Comparison of ENCODE assay signal across 8 mouse cellular contexts in genomic region chr3:87907906-87908305, GRCm38 (mm10). TPM values are rescaled to one million over a fixed set of nuclear protein-coding genes. Genes with fewer than 3 reads are reported as not detected.
DNase-seq lines count a peak whose midpoint lies in the region; ATAC-seq lines count a peak whose summit lies in the region.

No protein-coding gene starts in this region.

- no peaks in the 10 kb centered on the region for H3K9me3 ChIP-seq in neural tube, embryonic 11.5 days (ENCODE audit: control insufficient read depth, low read length)
- H3K9me3 ChIP-seq in forebrain, embryonic 15.5 days, result no peaks in the 10 kb centered on the region
- H3K9me3 ChIP-seq in limb, embryonic 10.5 days (replicated peaks), result no peaks in the 10 kb centered on the region
- no peaks in the 10 kb centered on the region for H3K9me3 ChIP-seq in stomach, embryonic 14.5 days (ENCODE audit: control insufficient read depth, low read depth, low read length)

- H3K4me2 ChIP-seq in neural tube, embryonic 11.5 days (ENCODE audit: low read depth), result peak overlapping the region; percentile 89
- H3K4me2 ChIP-seq in forebrain, embryonic 15.5 days (replicated peaks), result peak overlapping the region; percentile 89
- peak overlapping the region; percentile 92 for H3K4me2 ChIP-seq in stomach, embryonic 14.5 days (replicated peaks; ENCODE audit: low read depth, low read length)

- H3K27me3 ChIP-seq in neural tube, embryonic 11.5 days (ENCODE audit: control insufficient read depth, insufficient read depth, low read length), result no peaks in the 10 kb centered on the region
- no peaks in the 10 kb centered on the region for H3K27me3 ChIP-seq in forebrain, embryonic 15.5 days
- no peaks in the 10 kb centered on the region for H3K27me3 ChIP-seq in limb, embryonic 10.5 days (ENCODE audit: low read depth, poor library complexity, severe bottlenecking)
- no peaks in the 10 kb centered on the region for H3K27me3 ChIP-seq in stomach, embryonic 14.5 days (ENCODE audit: control insufficient read depth, insufficient read depth, low read length)

- H3K4me1 ChIP-seq in neural tube, embryonic 11.5 days (ENCODE audit: control insufficient read depth, insufficient read depth, low read length), result peaks cover 20% of the 10 kb centered on the region
- H3K4me1 ChIP-seq in forebrain, embryonic 15.5 days, result peaks cover 42% of the 10 kb centered on the region
- peaks cover 50% of the 10 kb centered on the region for H3K4me1 ChIP-seq in limb, embryonic 10.5 days
- H3K4me1 ChIP-seq in stomach, embryonic 14.5 days (ENCODE audit: control insufficient read depth, insufficient read depth, low read length), result peaks cover 34% of the 10 kb centered on the region

- 4% methylated on average over 1 of the region's 1 CpGs for WGBS in neural tube, embryonic 11.5 days
- 10% methylated on average over 1 of the region's 1 CpGs for WGBS in forebrain, embryonic 15.5 days
- 0% methylated on average over 1 of the region's 1 CpGs for WGBS in limb, embryonic 10.5 days
- WGBS in stomach, embryonic 14.5 days, result 0% methylated on average over 1 of the region's 1 CpGs

- no peak overlapping the region for H3K27ac ChIP-seq in neural tube, embryonic 11.5 days (ENCODE audit: low read depth, low read length)
- H3K27ac ChIP-seq in forebrain, embryonic 15.5 days (replicated peaks), result peak overlapping the region; percentile 97; the same call in 1 of the 2 replicates
- H3K27ac ChIP-seq in limb, embryonic 10.5 days, result peak overlapping the region; percentile 98
- H3K27ac ChIP-seq in stomach, embryonic 14.5 days (ENCODE audit: low read length), result peak overlapping the region; percentile 97

- H3K9ac ChIP-seq in neural tube, embryonic 11.5 days (ENCODE audit: low read length), result peak overlapping the region; percentile 97
- peak overlapping the region; percentile 96 for H3K9ac ChIP-seq in forebrain, embryonic 15.5 days (replicated peaks)
- peak overlapping the region; percentile 99 for H3K9ac ChIP-seq in stomach, embryonic 14.5 days (replicated peaks; ENCODE audit: low read depth, low read length)

- H3K4me3 ChIP-seq in neural tube, embryonic 11.5 days (ENCODE audit: low read depth, low read length), result peak overlapping the region; percentile 98
- peak overlapping the region; percentile 99 for H3K4me3 ChIP-seq in forebrain, embryonic 15.5 days
- peak overlapping the region; percentile 94 for H3K4me3 ChIP-seq in limb, embryonic 10.5 days
- peak overlapping the region; percentile 99 for H3K4me3 ChIP-seq in stomach, embryonic 14.5 days (ENCODE audit: low read depth, low read length)

- H3K36me3 ChIP-seq in neural tube, embryonic 11.5 days (ENCODE audit: control insufficient read depth, insufficient read depth, low read length), result no peaks in the 10 kb centered on the region
- H3K36me3 ChIP-seq in forebrain, embryonic 15.5 days, result no peaks in the 10 kb centered on the region
- peaks cover 15% of the 10 kb centered on the region for H3K36me3 ChIP-seq in limb, embryonic 10.5 days
- no peaks in the 10 kb centered on the region; the same call in 1 of the 2 replicates for H3K36me3 ChIP-seq in stomach, embryonic 14.5 days (ENCODE audit: control insufficient read depth, insufficient read depth, low read length)

- no peak for ATAC-seq in neural tube, embryonic 11.5 days (ENCODE audit: insufficient read depth, low FRiP score, low TSS enrichment)
- no peak for ATAC-seq in forebrain, embryonic 15.5 days (replicated peaks)
- ATAC-seq in stomach, embryonic 14.5 days (ENCODE audit: insufficient number of reproducible peaks, insufficient read depth, low FRiP score, low read depth), result no peak

- DNase-seq in neural tube, embryonic 11.5 days (ENCODE audit: low spot score), result no peak
- DNase-seq in neural tube, embryonic 10.5 days (ENCODE audit: extremely low spot score, low spot score), result no peak
- DNase-seq in limb, embryonic 10.5 days (ENCODE audit: low spot score), result no peak
- DNase-seq in adrenal gland, postnatal 10 days, result no peak
- no peak for DNase-seq in thymus, postnatal 0 days (ENCODE audit: low spot score)
- DNase-seq in left cerebral cortex, adult 8-10 months (ENCODE audit: low spot score in 2 of 2), result no peak

RNA-seq across cellular contexts. Expression of gene Hdgf, which starts 1.8 kb away (rescaled TPM):
- 256 and 261 TPM in 2 replicates for polyA plus RNA-seq in neural tube, embryonic 11.5 days (2014; fragmentation: Nextera tagmentation; extraction: Ambion mirVana)
- 226 and 235 TPM in 2 replicates for polyA plus RNA-seq in forebrain, embryonic 15.5 days (2015; fragmentation: Nextera tagmentation; extraction: Ambion mirVana)
- 272 and 313 TPM in 2 replicates for polyA plus RNA-seq in limb, embryonic 10.5 days (2016; fragmentation: Nextera tagmentation; extraction: Ambion mirVana)
- polyA plus RNA-seq in stomach, embryonic 14.5 days (2014; fragmentation: Nextera tagmentation; extraction: Ambion mirVana), result 119 and 135 TPM in 2 replicates
- total RNA-seq in adrenal gland, postnatal 10 days (2021), result 100 to 1,000 TPM; 161 to 162 TPM
- 223 and 234 TPM in 2 replicates for polyA plus RNA-seq in thymus, postnatal 0 days (2015; fragmentation: Nextera tagmentation; extraction: Ambion mirVana)
- total RNA-seq in left cerebral cortex, adult 8-10 months (2022), result 100 to 1,000 TPM; 144 to 158 (median 146) TPM

RNA-seq across cellular contexts. Expression of gene Mrpl24, which starts 11.4 kb away (rescaled TPM):
- 76.1 and 79.2 TPM in 2 replicates for polyA plus RNA-seq in neural tube, embryonic 11.5 days (2014; fragmentation: Nextera tagmentation; extraction: Ambion mirVana)
- polyA plus RNA-seq in forebrain, embryonic 15.5 days (2015; fragmentation: Nextera tagmentation; extraction: Ambion mirVana), result 62.7 and 68.2 TPM in 2 replicates
- 75.0 and 81.3 TPM in 2 replicates for polyA plus RNA-seq in limb, embryonic 10.5 days (2016; fragmentation: Nextera tagmentation; extraction: Ambion mirVana)
- 73.5 and 75.5 TPM in 2 replicates for polyA plus RNA-seq in stomach, embryonic 14.5 days (2014; fragmentation: Nextera tagmentation; extraction: Ambion mirVana)
- 100 to 1,000 TPM; 104 to 123 TPM for total RNA-seq in adrenal gland, postnatal 10 days (2021)
- polyA plus RNA-seq in thymus, postnatal 0 days (2015; fragmentation: Nextera tagmentation; extraction: Ambion mirVana), result 107 and 108 TPM in 2 replicates
- 10 to 100 TPM; 49.9 to 59.6 (median 50.5) TPM for total RNA-seq in left cerebral cortex, adult 8-10 months (2022)

RNA-seq across cellular contexts. Expression of gene Isg20l2, which starts 22.2 kb away (rescaled TPM):
- polyA plus RNA-seq in neural tube, embryonic 11.5 days (2014; fragmentation: Nextera tagmentation; extraction: Ambion mirVana), result 52.3 and 53.9 TPM in 2 replicates
- 49.7 and 50.0 TPM in 2 replicates for polyA plus RNA-seq in forebrain, embryonic 15.5 days (2015; fragmentation: Nextera tagmentation; extraction: Ambion mirVana)
- polyA plus RNA-seq in limb, embryonic 10.5 days (2016; fragmentation: Nextera tagmentation; extraction: Ambion mirVana), result 84.8 and 86.0 TPM in 2 replicates
- 31.9 and 35.4 TPM in 2 replicates for polyA plus RNA-seq in stomach, embryonic 14.5 days (2014; fragmentation: Nextera tagmentation; extraction: Ambion mirVana)
- total RNA-seq in adrenal gland, postnatal 10 days (2021), result 10 to 100 TPM; 22.9 to 24.3 TPM
- polyA plus RNA-seq in thymus, postnatal 0 days (2015; fragmentation: Nextera tagmentation; extraction: Ambion mirVana), result 58.9 and 61.4 TPM in 2 replicates
- total RNA-seq in left cerebral cortex, adult 8-10 months (2022), result 10 to 100 TPM; 13.8 to 14.5 (median 14.1) TPM

RNA-seq across cellular contexts. Expression of gene Prcc, which starts 22.5 kb away (rescaled TPM):
- 17.8 and 20.3 TPM in 2 replicates for polyA plus RNA-seq in neural tube, embryonic 11.5 days (2014; fragmentation: Nextera tagmentation; extraction: Ambion mirVana)
- 16.5 and 17.3 TPM in 2 replicates for polyA plus RNA-seq in forebrain, embryonic 15.5 days (2015; fragmentation: Nextera tagmentation; extraction: Ambion mirVana)
- 17.5 and 20.5 TPM in 2 replicates for polyA plus RNA-seq in limb, embryonic 10.5 days (2016; fragmentation: Nextera tagmentation; extraction: Ambion mirVana)
- polyA plus RNA-seq in stomach, embryonic 14.5 days (2014; fragmentation: Nextera tagmentation; extraction: Ambion mirVana), result 12.9 and 14.1 TPM in 2 replicates
- total RNA-seq in adrenal gland, postnatal 10 days (2021), result 10 to 100 TPM; 49.9 to 54.9 TPM
- 13.9 and 14.4 TPM in 2 replicates for polyA plus RNA-seq in thymus, postnatal 0 days (2015; fragmentation: Nextera tagmentation; extraction: Ambion mirVana)
- total RNA-seq in left cerebral cortex, adult 8-10 months (2022), result 10 to 100 TPM; 57.8 to 60.1 (median 58.8) TPM

RNA-seq across cellular contexts. Expression of gene Rrnad1, which starts 22.6 kb away (rescaled TPM):
- 14.5 and 16.9 TPM in 2 replicates for polyA plus RNA-seq in neural tube, embryonic 11.5 days (2014; fragmentation: Nextera tagmentation; extraction: Ambion mirVana)
- polyA plus RNA-seq in forebrain, embryonic 15.5 days (2015; fragmentation: Nextera tagmentation; extraction: Ambion mirVana), result 20.1 and 20.2 TPM in 2 replicates
- polyA plus RNA-seq in limb, embryonic 10.5 days (2016; fragmentation: Nextera tagmentation; extraction: Ambion mirVana), result 21.1 and 21.7 TPM in 2 replicates
- 17.9 and 20.0 TPM in 2 replicates for polyA plus RNA-seq in stomach, embryonic 14.5 days (2014; fragmentation: Nextera tagmentation; extraction: Ambion mirVana)
- total RNA-seq in adrenal gland, postnatal 10 days (2021), result 10 to 100 TPM; 12.4 to 16.3 TPM
- polyA plus RNA-seq in thymus, postnatal 0 days (2015; fragmentation: Nextera tagmentation; extraction: Ambion mirVana), result 15.7 and 16.6 TPM in 2 replicates
- total RNA-seq in left cerebral cortex, adult 8-10 months (2022), result 10 to 100 TPM; 17.4 to 23.4 (median 20.6) TPM
